Mouse (Mus musculus) testis, adult 2 months (tissue): ENCODE measurements around the gene Lemd1. TPM values are rescaled to one million over a fixed set of nuclear protein-coding genes. Genes with fewer than 3 reads are reported as not detected.

Source experiments
- H3K27ac ChIP-seq: fragments of 200-500 bp; 2 replicates; pipeline ENCODE4 v1.5.1; 2012; ENCODE audit warnings: low read depth, low read length; ENCODE audit not compliant: control insufficient read depth, insufficient read depth
- H3K27me3 ChIP-seq: fragments of 200-500 bp; 2 replicates; pipeline ENCODE4 v1.6.1; 2012; ENCODE audit warnings: mild to moderate bottlenecking, low read length, moderate library complexity; ENCODE audit not compliant: control insufficient read depth, insufficient read depth
- H3K36me3 ChIP-seq: fragments of 200-500 bp; 2 replicates; pipeline ENCODE4 v1.6.1; 2012; ENCODE audit warnings: mild to moderate bottlenecking, low read length; ENCODE audit not compliant: control insufficient read depth, insufficient read depth
- H3K4me1 ChIP-seq: fragments of 200-500 bp; 2 replicates; pipeline ENCODE4 v1.6.1; 2012; ENCODE audit warnings: low read length; ENCODE audit not compliant: control insufficient read depth, insufficient read depth
- H3K4me3 ChIP-seq: fragments of 200-500 bp; 2 replicates; pipeline ENCODE4 v1.5.1; 2012; ENCODE audit warnings: low read depth, mild to moderate bottlenecking, low read length, moderate library complexity, mixed read lengths; ENCODE audit not compliant: control insufficient read depth
- CTCF ChIP-seq: fragments of 200-500 bp; IDR thresholded peaks from 2 replicates; pipeline ENCODE4 v1.5.1; 2012; ENCODE audit warnings: low read depth, mild to moderate bottlenecking, inconsistent platforms, low read length, moderate library complexity; ENCODE audit not compliant: control insufficient read depth, insufficient read depth, insufficient replicate concordance
- POLR2A ChIP-seq: fragments of 200-500 bp; IDR thresholded peaks from 2 replicates; pipeline ENCODE4 v1.6.1; 2012; ENCODE audit warnings: low read depth, mild to moderate bottlenecking, inconsistent platforms, low read length, moderate library complexity; ENCODE audit not compliant: control insufficient read depth
- polyA plus RNA-seq: library from polyadenylated mRNA; depleted of rRNA; stranded (reverse); fragments of >200 nt; gene quantifications from 2 replicates; pipeline ENCODE4 v1.2.3, GENCODE M21; 2012

The Lemd1 gene
- polyA plus RNA-seq, 1 experiment, result 162 TPM

- H3K4me3 ChIP-seq, result no peak overlapping the region
- H3K27ac ChIP-seq, result no peak overlapping the region
- no peaks in the 10 kb centered on the region for H3K27me3 ChIP-seq
- H3K36me3 ChIP-seq, result no peaks in the 10 kb centered on the region
- no peaks in the 10 kb centered on the region for H3K4me1 ChIP-seq
- TF ChIP-seq CTCF, result no peak
- TF ChIP-seq POLR2A, result no peak
Measured at GRCm38 (mm10) chr1:132283018-132283417, 91.8 kb downstream of the Lemd1 start.

- H3K4me1 ChIP-seq, result no peaks in the 10 kb centered on the region
- TF ChIP-seq CTCF, result no peak
- no peak for TF ChIP-seq POLR2A
- no peak overlapping the region for H3K4me3 ChIP-seq
- no peaks in the 10 kb centered on the region for H3K36me3 ChIP-seq
- H3K27ac ChIP-seq, result no peak overlapping the region
- no peaks in the 10 kb centered on the region for H3K27me3 ChIP-seq
Measured at GRCm38 (mm10) chr1:132286735-132287134, 95.5 kb downstream of the Lemd1 start.

GRCm38 (mm10) chr1:132287445-132287844, 96.2 kb downstream of the Lemd1 start:
- Histone ChIP-seq H3K36me3 (no peaks in the 10 kb centered on the region), H3K27ac (no peak overlapping the region), H3K4me1 (no peaks in the 10 kb centered on the region), H3K4me3 (no peak overlapping the region), H3K27me3 (no peaks in the 10 kb centered on the region)
- TF ChIP-seq POLR2A (no peak), CTCF (no peak)

- no peaks in the 10 kb centered on the region for H3K4me1 ChIP-seq
- TF ChIP-seq CTCF, result no peak; the same call in 1 of the 2 replicates
- TF ChIP-seq POLR2A, result no peak
- H3K27me3 ChIP-seq, result no peaks in the 10 kb centered on the region
- no peak overlapping the region for H3K27ac ChIP-seq
- H3K4me3 ChIP-seq, result no peak overlapping the region
- no peaks in the 10 kb centered on the region for H3K36me3 ChIP-seq
Measured at GRCm38 (mm10) chr1:132287991-132288451, 96.8 kb downstream of the Lemd1 start.

GRCm38 (mm10) chr1:132289965-132290364, 98.7 kb downstream of the Lemd1 start:
- H3K36me3 ChIP-seq, result no peaks in the 10 kb centered on the region
- H3K27me3 ChIP-seq, result no peaks in the 10 kb centered on the region
- no peak overlapping the region for H3K27ac ChIP-seq
- no peaks in the 10 kb centered on the region for H3K4me1 ChIP-seq
- TF ChIP-seq POLR2A, result no peak
- TF ChIP-seq CTCF, result no peak
- no peak overlapping the region for H3K4me3 ChIP-seq

GRCm38 (mm10) chr1:132290921-132291675, 99.9 kb downstream of the Lemd1 start:
- H3K27me3 ChIP-seq, result no peaks in the 10 kb centered on the region
- H3K4me1 ChIP-seq, result no peaks in the 10 kb centered on the region
- TF ChIP-seq POLR2A, result no peak
- TF ChIP-seq CTCF, result no peak
- H3K36me3 ChIP-seq, result no peaks in the 10 kb centered on the region
- no peak overlapping the region for H3K27ac ChIP-seq
- H3K4me3 ChIP-seq, result no peak overlapping the region

GRCm38 (mm10) chr1:132291706-132292105, 100.5 kb downstream of the Lemd1 start:
- Histone ChIP-seq H3K27me3 (no peaks in the 10 kb centered on the region), H3K4me1 (no peaks in the 10 kb centered on the region), H3K27ac (no peak overlapping the region), H3K36me3 (no peaks in the 10 kb centered on the region), H3K4me3 (no peak overlapping the region)
- TF ChIP-seq POLR2A (no peak), CTCF (no peak)
